Mouse (Mus musculus) adrenal gland, adult 2 months (tissue): ENCODE data around the gene Zfp937. TPM values are rescaled to one million over a fixed set of nuclear protein-coding genes. Genes with fewer than 3 reads are reported as not detected.
A peak's percentile ranks its signal among the peaks of the same experiment; 100 is the strongest.
"Not testable (repeated sequence)": the region's sequence is repeated elsewhere in the genome, so short reads cannot be mapped to it uniquely, and the experiment has no call there.

Source experiments
- DNase-seq: peaks from one replicate; pipeline ENCODE4 v3.0.0; 2021
- long read RNA-seq: library from polyadenylated mRNA; stranded (forward); transcript quantifications from one replicate; pipeline ENCODE4 v2.0.0, GENCODE M21; 2021
- polyA plus RNA-seq: library from polyadenylated mRNA; depleted of rRNA; stranded (reverse); fragments of >200 nt; gene quantifications from 2 replicates; pipeline ENCODE4 v1.2.3, GENCODE M21; 2012; rRNA removed
- total RNA-seq, 2 experiments: library from RNA; stranded (reverse); gene quantifications; 2 replicates each; pipeline ENCODE4 v1.2.3; 2021

The Zfp937 gene
- 1 to 10 TPM; 5.5 to 8.7 TPM for total RNA-seq
- 0.08 and 0.13 TPM in 2 replicates for polyA plus RNA-seq
- long read RNA-seq, partial matches to known transcripts, result 1 of 3 reads
- long read RNA-seq, other reads (novel, unspliced or antisense), result 2 of 3 reads

- DNase-seq, result peak; percentile 90
Measured at GRCm38 (mm10) chr2:150217600-150218362, at the start of gene Zfp937. Zfp937 (plus strand) TSS chr2:150218073.

GRCm38 (mm10) chr2:150173833-150174232 lies 44.0 kb upstream of the Zfp937 start:
- DNase-seq, result no peak

GRCm38 (mm10) chr2:150179579-150179978 lies 38.3 kb upstream of the Zfp937 start, which contains the start of gene Gm10770:
Gm10770 (minus strand) TSS chr2:150179679.
- not testable (repeated sequence) for DNase-seq

- DNase-seq, result not testable (repeated sequence)
Measured at GRCm38 (mm10) chr2:150181046-150181445, 36.8 kb upstream of the Zfp937 start.

GRCm38 (mm10) chr2:150181570-150181999 lies 36.3 kb upstream of the Zfp937 start, which contains the start of gene Gm14139:
Gm14139 (plus strand) TSS chr2:150181755.
- DNase-seq, result not testable (repeated sequence)

GRCm38 (mm10) chr2:150218363-150218725 lies 471 bp downstream of the Zfp937 start:
- not testable (repeated sequence) for DNase-seq

- DNase-seq, result not testable (repeated sequence)
Measured at GRCm38 (mm10) chr2:150223263-150223662, 5.4 kb downstream of the Zfp937 start.

GRCm38 (mm10) chr2:150243211-150243610 lies 25.3 kb downstream of the Zfp937 start:
- DNase-seq, result no peak

- not testable (repeated sequence) for DNase-seq
Measured at GRCm38 (mm10) chr2:150255491-150255890, 37.6 kb downstream of the Zfp937 start, which contains the start of gene Gm21994. Gm21994 (minus strand) TSS chr2:150255591.

- not testable (repeated sequence) for DNase-seq
Measured at GRCm38 (mm10) chr2:150256861-150257260, 39.0 kb downstream of the Zfp937 start.

GRCm38 (mm10) chr2:150257291-150257690 lies 39.4 kb downstream of the Zfp937 start, which contains the start of gene Gm14124:
Gm14124 (plus strand) TSS chr2:150257517.
- not testable (repeated sequence) for DNase-seq

Other genes with a start within 250 kb of the Zfp937 start
- gene Zfp120, start 81.4 kb upstream of the Zfp937 start, total RNA-seq, result 1 to 10 TPM; 4.7 to 7.4 TPM
- 0.36 and 0.61 TPM in 2 replicates for gene Zfp120, start 81.4 kb upstream of the Zfp937 start, polyA plus RNA-seq
- not detected for gene Gm10770, start 38.4 kb upstream of the Zfp937 start, total RNA-seq
- not detected in 2 replicates for gene Gm10770, start 38.4 kb upstream of the Zfp937 start, polyA plus RNA-seq
- gene Gm14139, start 36.3 kb upstream of the Zfp937 start, total RNA-seq, result under 1 TPM; 0.58 to 0.66 TPM
- gene Gm14139, start 36.3 kb upstream of the Zfp937 start, polyA plus RNA-seq, result not detected in 2 replicates
- 1 to 10 TPM; 4.6 to 6.7 TPM for gene Gm21994, start 37.5 kb downstream of the Zfp937 start, total RNA-seq
- gene Gm21994, start 37.5 kb downstream of the Zfp937 start, polyA plus RNA-seq, result not detected in 2 replicates
- gene Gm14124, start 39.4 kb downstream of the Zfp937 start, total RNA-seq, result under 1 TPM; 0.23 to 0.35 TPM
- gene Gm14124, start 39.4 kb downstream of the Zfp937 start, polyA plus RNA-seq, result not detected in 2 replicates
- 1 to 10 TPM; 3.0 to 4.7 TPM for gene Gm10130, start 105.6 kb downstream of the Zfp937 start, total RNA-seq
- not detected in 2 replicates for gene Gm10130, start 105.6 kb downstream of the Zfp937 start, polyA plus RNA-seq
- 1 to 10 TPM; 4.4 to 5.1 TPM for gene 3300002I08Rik, start 144.7 kb downstream of the Zfp937 start, total RNA-seq
- gene 3300002I08Rik, start 144.7 kb downstream of the Zfp937 start, polyA plus RNA-seq, result 1.7 and 2.1 TPM in 2 replicates
- 1 to 10 TPM; 4.7 to 5.8 TPM for gene Zfp442, start 233.4 kb downstream of the Zfp937 start, total RNA-seq
- gene Zfp442, start 233.4 kb downstream of the Zfp937 start, polyA plus RNA-seq, result 0.04 and 0.19 TPM in 2 replicates